Mouse (Mus musculus) large intestine, adult 2 months (tissue): Measurements from ENCODE around the gene Dffb. TPM values are rescaled to one million over a fixed set of nuclear protein-coding genes. Genes with fewer than 3 reads are reported as not detected.

Experiments used
- polyA plus RNA-seq: library from polyadenylated mRNA; depleted of rRNA; stranded (reverse); fragments of >200 nt; gene quantifications from 2 replicates; pipeline ENCODE4 v1.2.3, GENCODE M21; 2012; rRNA removed

The Dffb gene
- polyA plus RNA-seq, 1 experiment, result 14.6 TPM

Other genes with a start within 250 kb of the Dffb start
- gene A430005L14Rik, start 17.9 kb downstream of the Dffb start, polyA plus RNA-seq, result 36.8 and 37.4 TPM in 2 replicates
- gene Cep104, start 68 bp upstream of the Dffb start, polyA plus RNA-seq, result 7.7 and 10.0 TPM in 2 replicates
- gene Lrrc47, start 36.6 kb upstream of the Dffb start, polyA plus RNA-seq, result 35.8 and 40.4 TPM in 2 replicates
- gene Smim1, start 51.1 kb upstream of the Dffb start, polyA plus RNA-seq, result 13.5 and 15.6 TPM in 2 replicates
- gene Ccdc27, start 67.6 kb upstream of the Dffb start, polyA plus RNA-seq, result not detected in 2 replicates
- gene Trp73, start 165.1 kb upstream of the Dffb start, polyA plus RNA-seq, result 0.07 and 0.10 TPM in 2 replicates
- 20.8 and 21.7 TPM in 2 replicates for gene Wrap73, start 167.2 kb upstream of the Dffb start, polyA plus RNA-seq
- gene Tprgl, start 185.5 kb upstream of the Dffb start, polyA plus RNA-seq, result 87.7 and 92.5 TPM in 2 replicates
- 2.2 and 2.9 TPM in 2 replicates for gene Megf6, start 195.6 kb upstream of the Dffb start, polyA plus RNA-seq